Mouse (Mus musculus): Measurements from ENCODE around the gene Tspear.
"Not testable (repeated sequence)": the region's sequence is repeated elsewhere in the genome, so short reads cannot be mapped to it uniquely, and the experiment has no call there.

The Tspear gene

GRCm38 (mm10) chr10:77713734-77714133, 27.4 kb downstream of the Tspear start:
- DNase-seq (ENCODE audit: low spot score), result no peak

- no peak for DNase-seq (ENCODE audit: low spot score)
Measured at GRCm38 (mm10) chr10:77715507-77715906, 29.1 kb downstream of the Tspear start, which contains the start of gene Gm10142. Gene Gm10142 (plus strand): TSS chr10:77715807.

- DNase-seq (ENCODE audit: low spot score), result not testable (repeated sequence)
Measured at GRCm38 (mm10) chr10:77720299-77720698, 33.9 kb downstream of the Tspear start, which contains the start of gene Krtap12-1. Gene Krtap12-1 (plus strand): TSS chr10:77720599.

GRCm38 (mm10) chr10:77724855-77725254, 38.5 kb downstream of the Tspear start:
- DNase-seq (ENCODE audit: low spot score), result no peak

- no peak for DNase-seq (ENCODE audit: low spot score)
Measured at GRCm38 (mm10) chr10:77726186-77726585, 39.8 kb downstream of the Tspear start, which contains the start of gene Gm10100. Gene Gm10100 (plus strand): TSS chr10:77726486.

GRCm38 (mm10) chr10:77728280-77728679, 41.9 kb downstream of the Tspear start:
- DNase-seq (ENCODE audit: low spot score), result no peak

GRCm38 (mm10) chr10:77729241-77729640, 42.9 kb downstream of the Tspear start:
- no peak for DNase-seq (ENCODE audit: low spot score)

- no peak for DNase-seq (ENCODE audit: low spot score)
Measured at GRCm38 (mm10) chr10:77735928-77736327, 49.6 kb downstream of the Tspear start.

- DNase-seq (ENCODE audit: low spot score), result no peak
Measured at GRCm38 (mm10) chr10:77738929-77739328, 52.6 kb downstream of the Tspear start.

GRCm38 (mm10) chr10:77741924-77742688, 55.7 kb downstream of the Tspear start, which contains the start of gene Gm18596:
Gene Gm18596 (minus strand): TSS chr10:77742638.
- DNase-seq (ENCODE audit: low spot score), result not testable (repeated sequence)

- DNase-seq (ENCODE audit: low spot score), result not testable (repeated sequence)
Measured at GRCm38 (mm10) chr10:77750686-77751085, 64.3 kb downstream of the Tspear start.

GRCm38 (mm10) chr10:77751254-77751653, 64.9 kb downstream of the Tspear start, which contains the start of gene Gm9736:
Gene Gm9736 (minus strand): TSS chr10:77751354.
- DNase-seq (ENCODE audit: low spot score), result not testable (repeated sequence)

GRCm38 (mm10) chr10:77752312-77752711, 65.9 kb downstream of the Tspear start:
- DNase-seq (ENCODE audit: low spot score), result not testable (repeated sequence)

GRCm38 (mm10) chr10:77753448-77753847, 67.1 kb downstream of the Tspear start:
- no peak for DNase-seq (ENCODE audit: low spot score)

- not testable (repeated sequence) for DNase-seq (ENCODE audit: low spot score)
Measured at GRCm38 (mm10) chr10:77759582-77759981, 73.2 kb downstream of the Tspear start, which contains the start of gene Gm3233. Gene Gm3233 (minus strand): TSS chr10:77759682.

- no peak for DNase-seq (ENCODE audit: low spot score)
Measured at GRCm38 (mm10) chr10:77769727-77770126, 83.4 kb downstream of the Tspear start.

GRCm38 (mm10) chr10:77771225-77771624, 84.9 kb downstream of the Tspear start, which contains the start of gene Gm3238:
Gene Gm3238 (minus strand): TSS chr10:77771325.
- DNase-seq (ENCODE audit: low spot score), result not testable (repeated sequence)

GRCm38 (mm10) chr10:77772142-77772541, 85.8 kb downstream of the Tspear start:
- DNase-seq (ENCODE audit: low spot score), result not testable (repeated sequence)

GRCm38 (mm10) chr10:77776844-77777243, 90.5 kb downstream of the Tspear start, which contains the start of gene Gm7138:
Gene Gm7138 (minus strand): TSS chr10:77776944.
- not testable (repeated sequence) for DNase-seq (ENCODE audit: low spot score)

GRCm38 (mm10) chr10:77782442-77782841, 96.1 kb downstream of the Tspear start, which contains the start of gene Gm3250:
Gene Gm3250 (minus strand): TSS chr10:77782542.
- not testable (repeated sequence) for DNase-seq (ENCODE audit: low spot score)

GRCm38 (mm10) chr10:77783396-77783795, 97.0 kb downstream of the Tspear start:
- not testable (repeated sequence) for DNase-seq (ENCODE audit: low spot score)

- DNase-seq (ENCODE audit: low spot score), result not testable (repeated sequence)
Measured at GRCm38 (mm10) chr10:77787876-77788275, 101.5 kb downstream of the Tspear start, which contains the start of gene Gm7137. Gene Gm7137 (minus strand): TSS chr10:77788200.

- no peak for DNase-seq (ENCODE audit: low spot score)
Measured at GRCm38 (mm10) chr10:77788621-77789020, 102.3 kb downstream of the Tspear start.
